Mouse (Mus musculus): ENCODE data around the gene Wipf3. TPM values are rescaled to one million over a fixed set of nuclear protein-coding genes. Genes with fewer than 3 reads are reported as not detected.
A peak's percentile ranks its signal among the peaks of the same experiment; 100 is the strongest.

Wipf3 gene
- total and polyA plus RNA-seq, 3 experiments, result 0.65 to 2.0 (median 1.3) TPM

- no peak for DNase-seq
Observed at GRCm38 (mm10) chr6:54475926-54476667, 46.7 kb downstream of the Wipf3 start.

- peak; percentile 31 for DNase-seq
Observed at GRCm38 (mm10) chr6:54478646-54479324, 49.4 kb downstream of the Wipf3 start.

- no peak for DNase-seq
Observed at GRCm38 (mm10) chr6:54481390-54482112, 52.1 kb downstream of the Wipf3 start.

- DNase-seq, result no peak
Observed at GRCm38 (mm10) chr6:54485000-54485399, 55.6 kb downstream of the Wipf3 start.

- DNase-seq, result no peak
Observed at GRCm38 (mm10) chr6:54485435-54485901, 56.1 kb downstream of the Wipf3 start.

DNA sequence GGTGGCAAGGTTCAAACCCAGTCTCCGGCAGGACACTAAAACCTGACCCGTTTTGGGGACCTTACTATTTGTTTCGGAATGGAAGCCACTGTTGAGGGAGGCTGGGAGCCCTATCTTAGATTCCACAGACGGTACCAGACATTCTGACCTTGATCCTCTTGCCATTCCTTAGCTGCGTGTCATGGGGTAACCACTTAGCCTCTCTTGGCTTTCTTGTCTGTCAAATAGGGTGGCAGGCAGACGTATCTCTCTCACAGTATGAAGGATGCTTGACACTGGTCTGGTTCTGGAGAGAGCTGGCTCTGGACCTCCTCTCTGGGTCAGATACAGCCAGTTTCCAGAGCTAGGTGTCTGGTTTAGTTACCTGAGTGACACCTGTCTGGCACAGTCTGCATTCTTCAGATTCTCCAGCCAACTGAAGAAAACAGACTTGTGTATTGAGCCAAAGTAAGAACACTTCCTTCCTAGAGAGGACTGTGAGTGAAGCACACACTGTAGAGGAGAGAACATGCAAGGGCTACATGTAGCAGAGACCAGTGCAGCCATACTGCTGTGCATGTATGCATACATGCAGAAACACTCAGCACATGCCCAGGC is 56.7 kb downstream of the Wipf3 start:
- no peak for DNase-seq

DNA sequence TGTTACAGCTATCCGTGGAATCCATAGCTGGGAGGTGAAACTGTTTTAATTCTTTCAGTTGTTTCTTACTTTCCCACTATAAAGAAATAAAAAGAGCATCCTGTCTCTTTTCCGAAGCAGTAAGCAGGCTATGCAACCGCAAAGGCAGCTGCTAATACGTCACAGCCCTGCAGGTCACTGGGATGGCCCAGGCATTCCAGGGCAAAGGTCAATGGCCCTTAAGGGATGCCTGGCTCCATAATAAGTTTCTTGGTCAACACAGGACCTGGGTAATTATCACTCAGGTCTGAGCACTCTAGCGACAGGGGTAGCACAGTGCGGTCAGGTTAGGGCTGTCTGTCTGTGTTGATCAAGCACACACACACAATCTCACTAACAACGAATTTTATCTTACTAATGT is 61.7 kb downstream of the Wipf3 start:
- no peak for DNase-seq

- no peak for DNase-seq
Observed at GRCm38 (mm10) chr6:54494097-54494496, 64.7 kb downstream of the Wipf3 start.

DNA sequence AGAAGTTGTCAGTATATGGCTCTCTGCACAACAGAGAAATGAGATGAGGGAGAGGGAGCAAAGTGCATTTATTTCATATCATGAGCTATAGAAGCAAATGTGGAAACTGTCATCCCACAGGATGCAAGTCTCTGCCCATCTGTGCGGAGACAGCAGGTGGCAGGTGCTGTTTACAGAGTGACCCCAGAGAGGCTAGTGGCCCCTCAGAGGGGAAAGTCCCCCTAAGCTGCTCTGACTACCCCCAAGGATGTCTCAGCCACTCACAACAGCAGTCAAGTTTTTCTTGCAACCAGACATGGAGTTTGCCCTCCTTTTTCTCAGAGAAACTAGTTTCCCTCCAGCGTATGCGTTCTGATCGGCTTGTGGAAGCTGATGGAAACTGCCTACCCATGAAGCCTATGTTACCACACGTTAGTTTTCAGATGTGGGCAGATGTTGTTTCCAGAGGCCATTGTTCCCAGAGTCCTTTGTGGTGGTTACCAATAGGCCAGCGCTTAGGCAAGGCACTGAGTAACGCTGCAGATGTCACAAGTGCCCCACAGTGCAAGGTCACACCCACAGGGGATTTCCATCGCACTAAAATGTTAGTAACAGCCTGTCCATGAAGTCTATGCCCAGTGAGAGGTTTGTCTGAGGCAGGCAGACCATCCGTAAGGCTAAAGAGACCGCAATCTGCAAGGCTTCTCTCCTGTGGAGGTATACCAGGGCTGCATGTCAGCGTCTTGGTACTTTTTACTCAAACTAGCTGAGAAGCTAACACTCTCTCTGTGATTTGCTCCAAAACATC is 65.4 kb downstream of the Wipf3 start:
- DNase-seq, result peak; percentile 76

GRCm38 (mm10) chr6:54496214-54496613 is 66.8 kb downstream of the Wipf3 start:
- no peak for DNase-seq

DNA sequence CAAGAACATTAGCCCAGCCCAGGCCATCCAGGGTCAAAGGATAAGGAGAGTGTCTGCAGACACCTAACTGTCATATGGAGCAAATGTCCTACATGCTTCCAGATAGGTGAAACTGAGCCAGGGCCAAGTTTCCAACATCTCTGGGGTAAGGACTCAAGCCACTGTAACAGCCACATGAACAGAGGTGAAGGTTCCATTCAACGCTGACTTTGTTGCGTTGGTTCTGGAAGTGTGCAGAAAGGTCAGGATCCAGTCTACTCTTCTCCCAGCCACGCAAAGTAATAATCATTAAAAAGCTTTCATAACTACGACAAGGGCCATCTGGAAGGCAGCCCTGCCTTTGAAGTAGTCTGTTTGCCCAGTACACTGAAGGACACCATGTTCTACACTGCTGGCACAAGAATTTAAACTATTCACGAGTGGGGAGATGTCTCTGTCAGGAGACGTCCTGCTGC is 73.3 kb downstream of the Wipf3 start:
- DNase-seq, result peak; percentile 73

DNA sequence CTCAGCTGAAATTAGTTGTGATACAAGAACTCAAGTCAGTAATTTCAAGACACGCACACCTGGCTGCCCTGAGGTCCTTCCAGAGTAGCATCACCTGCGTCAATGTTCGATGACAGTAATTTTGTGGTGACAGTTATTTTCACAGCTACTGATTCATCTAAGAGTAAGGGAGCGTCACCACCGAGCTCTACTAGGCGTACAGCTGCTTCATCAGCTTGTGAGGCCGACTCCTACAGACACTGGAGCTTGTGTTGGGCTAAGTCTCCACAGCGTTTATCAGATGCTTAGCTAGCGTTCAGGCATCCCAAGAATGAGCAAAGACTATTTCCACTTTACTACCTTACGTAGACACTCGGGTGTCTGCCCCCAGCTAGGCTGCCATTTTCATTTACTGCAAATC is 76.9 kb downstream of the Wipf3 start:
- DNase-seq, result no peak

GRCm38 (mm10) chr6:54507002-54507401 is 77.6 kb downstream of the Wipf3 start:
- DNase-seq, result peak; percentile 62

DNA sequence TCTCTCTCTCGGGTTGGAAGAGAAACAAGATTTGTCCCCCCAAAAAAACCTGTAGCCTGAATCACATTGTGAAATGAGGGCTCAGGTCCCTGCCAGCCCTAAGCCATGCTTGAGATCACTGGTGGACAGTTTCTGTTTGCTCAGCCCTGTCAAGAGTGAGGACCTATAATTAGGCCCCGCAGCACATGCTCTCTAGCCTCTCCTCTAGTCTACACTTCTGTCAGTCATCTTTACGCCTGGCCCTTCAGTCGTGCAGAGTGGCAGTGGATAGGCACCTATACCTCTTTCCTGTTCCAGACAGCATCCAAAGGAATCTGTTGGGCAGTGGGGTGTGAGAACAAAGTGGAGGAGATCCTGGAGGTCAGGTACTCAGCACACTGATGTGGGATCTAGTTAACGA is 78.4 kb downstream of the Wipf3 start:
- DNase-seq, result no peak

DNA sequence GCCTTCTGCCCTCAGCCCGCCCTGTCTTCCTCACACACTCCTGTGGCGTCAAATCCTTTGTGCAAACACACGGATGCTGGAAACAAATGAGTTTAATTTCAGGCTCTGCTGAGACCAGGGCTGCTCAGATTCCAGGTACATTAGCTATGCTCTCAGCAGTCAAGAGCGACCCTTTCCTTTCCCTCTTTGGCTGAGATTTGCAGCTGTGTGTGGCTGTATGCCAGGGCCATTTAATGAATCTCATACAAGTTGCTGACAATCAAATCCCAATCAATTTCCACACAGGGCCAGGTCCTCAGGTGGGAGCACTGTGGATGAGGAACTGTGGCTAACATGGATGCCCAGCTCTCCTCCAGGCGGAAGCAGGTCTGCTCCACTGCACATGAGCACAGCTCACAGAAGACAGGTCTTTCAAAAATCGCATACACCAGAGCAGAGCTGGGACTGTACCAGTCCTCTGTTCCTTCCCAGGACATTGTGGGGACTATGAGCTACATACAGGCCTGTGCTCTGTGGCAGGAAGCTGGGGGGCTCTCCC is 78.9 kb downstream of the Wipf3 start:
- no peak for DNase-seq

DNA sequence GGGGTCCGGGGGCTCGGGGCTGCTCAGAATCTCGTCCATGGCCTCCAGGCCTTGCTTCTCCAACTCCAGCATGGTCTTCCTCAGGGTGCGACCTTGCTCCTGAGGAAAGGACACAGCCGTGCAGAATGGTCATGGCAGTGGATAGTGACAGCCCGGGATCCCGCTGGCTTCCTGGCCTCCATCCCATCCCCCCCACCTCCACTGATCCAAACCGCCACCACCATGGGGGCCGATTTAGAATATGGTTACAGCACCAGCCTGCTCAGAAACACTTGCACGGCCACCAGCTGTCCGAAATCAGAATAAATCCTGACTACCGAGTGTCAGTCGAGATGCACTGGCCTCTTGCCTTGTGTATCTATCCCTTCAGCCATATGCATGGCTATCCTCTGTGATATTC is 79.9 kb downstream of the Wipf3 start:
- DNase-seq, result no peak

DNA sequence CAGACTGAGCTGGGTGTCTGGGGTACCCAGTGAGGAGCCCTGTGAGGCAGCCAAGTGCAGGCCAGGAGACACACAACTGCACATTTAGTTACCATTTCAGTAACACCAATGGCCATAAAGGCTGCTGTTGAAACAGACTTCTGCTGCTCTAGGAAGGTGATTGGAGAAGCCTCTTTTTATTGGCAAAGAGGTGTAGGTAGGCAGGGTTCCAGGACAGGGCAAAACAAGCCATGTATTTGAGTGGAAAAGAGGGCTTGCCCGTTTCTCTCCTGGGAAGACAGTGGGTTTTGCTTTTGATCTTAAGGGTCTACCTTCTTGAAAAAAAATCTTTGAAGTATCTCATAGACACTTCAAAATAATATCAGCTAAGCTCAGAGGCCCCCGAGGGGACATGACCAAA is 82.9 kb downstream of the Wipf3 start:
- no peak for DNase-seq

DNA sequence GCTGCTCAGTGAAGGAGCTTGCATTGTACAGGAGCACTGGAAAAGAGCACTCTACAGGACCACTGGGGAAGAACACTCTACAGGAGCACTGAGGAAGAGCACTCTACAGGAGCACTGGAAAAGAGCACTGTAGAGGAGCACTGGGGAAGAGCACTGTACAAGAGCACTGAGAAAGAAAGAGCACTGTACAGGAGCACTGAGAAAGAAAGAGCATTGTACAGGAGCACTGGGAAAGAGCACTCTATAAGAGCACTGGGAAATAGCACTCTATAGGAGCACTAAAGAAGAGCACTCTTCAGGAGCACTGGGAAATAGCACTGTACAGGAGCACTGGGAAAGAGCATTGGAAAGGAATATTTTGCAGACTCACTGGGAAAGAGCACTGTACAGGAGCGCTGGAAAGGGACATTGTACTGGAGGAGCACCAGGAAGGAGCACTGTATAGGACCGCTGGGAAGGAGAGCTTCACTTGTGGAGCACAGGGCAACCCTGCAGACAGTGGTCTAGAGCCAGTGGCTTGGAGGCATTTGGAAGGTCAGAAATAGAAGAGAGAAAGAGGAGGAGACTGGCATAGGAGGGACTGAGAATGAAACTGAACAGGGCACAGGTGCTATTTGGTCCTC is 87.2 kb downstream of the Wipf3 start:
- no peak for DNase-seq

- DNase-seq, result no peak
Observed at GRCm38 (mm10) chr6:54518758-54519157, 89.4 kb downstream of the Wipf3 start.

DNA sequence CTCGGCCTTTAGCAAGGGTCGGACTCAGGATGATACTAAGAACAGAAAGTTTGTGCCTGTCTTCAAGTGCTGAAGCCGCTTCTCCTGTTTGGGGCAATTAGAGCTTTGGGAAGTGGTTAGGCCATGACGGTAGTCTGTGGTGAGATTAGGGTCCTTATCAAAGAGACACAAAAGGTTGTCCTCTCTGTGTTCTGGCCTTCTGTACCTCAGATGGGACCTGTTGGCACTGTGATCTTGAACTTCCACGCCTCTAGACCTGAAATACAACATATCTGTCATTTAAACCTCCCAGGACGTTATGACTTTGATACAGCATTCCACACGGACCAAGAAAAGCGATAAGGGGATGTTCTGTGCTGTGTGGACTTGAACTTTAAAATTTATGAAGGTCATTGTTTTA is 99.3 kb downstream of the Wipf3 start:
- DNase-seq, result no peak

DNA sequence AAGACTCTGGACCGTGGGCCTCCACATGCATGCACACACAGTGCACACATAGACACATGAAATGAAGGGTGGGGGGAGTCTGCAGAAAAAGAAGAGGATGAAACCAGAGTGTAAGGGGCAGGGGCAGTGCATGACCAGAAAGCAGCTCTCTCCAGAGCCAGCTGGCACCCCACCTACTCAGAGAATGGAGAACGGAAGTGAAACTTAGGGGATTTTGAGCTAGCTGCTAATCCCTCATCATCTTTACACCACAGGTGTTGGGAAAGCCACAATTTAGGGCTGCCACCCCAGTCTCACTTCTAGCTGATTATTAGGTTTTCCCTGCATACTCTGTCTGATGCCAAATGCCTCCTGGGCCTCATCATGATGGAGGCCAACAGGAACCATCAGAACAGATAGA is 100.8 kb downstream of the Wipf3 start:
- no peak for DNase-seq
